Mouse (Mus musculus) A20 (cell line): ENCODE results near the gene Mkrn1.
"Not testable (repeated sequence)": the region's sequence is repeated elsewhere in the genome, so short reads cannot be mapped to it uniquely, and the experiment has no call there.

Experiments
- DNase-seq: peaks from one replicate; pipeline ENCODE4 v3.0.0-alpha.2; 2011; ENCODE audit warnings: low read depth, low spot score

Gene Mkrn1

DNA sequence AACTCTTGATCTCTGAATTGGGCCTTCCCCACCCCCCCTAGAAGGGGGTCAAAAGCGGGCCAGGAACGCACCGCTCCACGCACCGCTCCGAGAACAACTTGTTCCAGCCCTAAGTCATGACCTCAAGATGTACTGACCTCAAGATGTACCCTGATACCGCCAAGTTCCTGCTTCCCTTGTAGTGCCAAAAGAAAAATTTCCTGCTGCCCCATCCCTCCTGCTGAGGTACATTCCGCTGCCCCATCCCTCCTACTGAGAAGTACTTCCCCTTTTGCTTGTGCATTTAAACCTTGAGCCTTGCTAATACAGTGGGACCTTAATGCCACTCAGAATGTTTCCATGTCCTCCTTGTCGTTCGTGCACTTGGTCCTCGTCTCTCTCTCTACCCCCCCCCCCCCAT is 10.5 kb upstream of the Mkrn1 start:
- DNase-seq, result no peak

DNA sequence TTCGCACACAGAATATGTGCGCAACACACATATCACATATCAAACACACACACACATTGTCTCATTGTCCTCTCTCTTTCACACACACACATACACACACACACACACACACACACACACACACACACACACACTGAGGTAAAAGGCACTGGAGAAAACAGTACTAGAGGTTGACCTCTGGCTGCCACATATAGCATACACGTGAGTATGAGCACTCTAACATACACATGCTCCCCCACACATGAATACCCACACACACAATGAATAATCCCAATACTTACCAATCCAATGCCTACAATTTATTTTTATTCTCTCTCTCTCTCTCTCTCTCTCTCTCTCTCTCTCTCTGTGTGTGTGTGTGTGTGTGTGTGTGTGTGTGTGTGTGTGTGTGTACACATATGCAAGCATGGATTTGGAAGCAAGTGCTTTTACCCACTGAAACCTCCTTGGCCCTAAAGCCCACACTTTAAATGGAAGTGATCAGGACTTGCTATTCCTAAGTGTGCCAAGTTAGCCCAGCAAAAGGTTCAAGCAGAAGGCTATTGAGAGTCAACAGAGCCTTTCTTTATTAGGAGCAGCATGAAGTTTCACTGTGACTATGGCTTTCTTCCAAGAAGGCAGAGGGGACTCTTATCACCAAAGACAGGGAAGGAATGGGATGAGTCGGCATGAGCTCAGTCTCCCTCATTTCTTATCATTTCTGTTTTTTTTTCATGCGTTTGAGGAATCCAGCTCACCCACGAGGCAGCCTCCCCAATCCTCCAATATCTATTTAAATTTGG is 8.9 kb upstream of the Mkrn1 start:
- no peak for DNase-seq

- DNase-seq, result no peak
Observed at GRCm38 (mm10) chr6:39427276-39428003, 7.2 kb upstream of the Mkrn1 start.

GRCm38 (mm10) chr6:39426725-39427124 is 6.5 kb upstream of the Mkrn1 start:
- DNase-seq, result no peak

GRCm38 (mm10) chr6:39425181-39425580 is 4.9 kb upstream of the Mkrn1 start:
- DNase-seq, result no peak

DNA sequence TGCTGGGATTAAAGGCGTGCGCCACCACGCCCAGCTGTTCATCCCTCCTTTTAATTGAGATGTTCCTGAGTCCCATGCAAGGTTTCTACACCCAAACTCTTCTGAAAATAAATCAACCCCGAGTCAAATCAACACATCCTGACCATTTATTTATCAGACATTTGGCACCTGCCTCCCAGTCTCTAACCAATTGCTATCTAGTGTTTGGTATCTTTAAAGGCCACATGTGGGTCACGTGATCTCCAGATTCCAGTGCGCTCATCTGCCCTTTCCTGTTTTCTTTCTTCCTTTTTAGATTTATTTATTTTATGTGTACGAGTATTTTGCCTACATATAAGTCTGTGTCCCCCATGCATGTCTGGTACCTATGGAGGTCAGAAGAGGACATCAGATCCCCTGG is 3.4 kb upstream of the Mkrn1 start:
- DNase-seq, result no peak

DNA sequence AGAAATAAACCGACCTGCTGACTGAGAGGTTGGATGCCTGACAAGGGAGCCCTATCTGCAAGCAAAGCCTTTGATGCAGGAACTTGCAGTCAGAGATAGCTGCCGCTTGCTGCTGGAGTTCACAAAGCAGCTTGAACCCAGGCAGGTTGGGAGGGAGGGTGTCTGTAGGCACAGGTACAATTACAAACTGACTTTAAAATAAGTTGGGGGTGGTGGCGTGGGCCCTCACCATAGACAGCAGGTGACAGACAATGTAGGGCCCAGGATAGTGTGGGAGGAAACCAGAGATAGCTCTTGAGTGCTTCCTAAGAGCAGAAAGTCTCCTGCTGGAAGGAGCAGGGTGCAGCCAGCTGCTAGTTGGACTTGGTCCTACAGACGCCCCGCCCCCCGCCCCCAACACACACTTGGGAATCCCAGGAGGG is 2.9 kb upstream of the Mkrn1 start:
- DNase-seq, result no peak

GRCm38 (mm10) chr6:39420867-39421266 is 605 bp upstream of the Mkrn1 start:
- no peak for DNase-seq

DNA sequence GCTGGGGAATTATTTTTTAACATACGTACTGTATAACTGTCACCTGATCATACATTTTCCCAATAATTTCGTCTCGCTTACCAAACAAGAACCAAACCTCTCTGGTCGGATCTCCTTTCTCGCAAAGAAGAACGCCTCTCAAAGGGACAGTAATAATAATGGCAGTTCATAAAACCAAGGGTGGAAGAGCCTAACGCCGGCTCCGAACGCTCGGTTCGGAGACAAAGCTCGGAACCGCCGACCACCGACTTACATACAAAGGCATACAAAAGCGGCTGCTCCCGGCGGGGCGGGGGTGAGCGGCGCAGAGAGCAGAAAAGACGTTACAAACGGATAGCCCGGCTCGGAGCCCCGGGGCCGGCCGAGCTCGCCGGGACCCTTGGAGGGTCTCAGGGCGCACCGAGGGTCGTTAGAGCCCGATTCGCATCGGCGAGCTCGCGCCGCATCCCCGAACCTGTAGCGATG is 844 bp downstream of the Mkrn1 start:
- DNase-seq, result no peak

GRCm38 (mm10) chr6:39416654-39417053 is 3.6 kb downstream of the Mkrn1 start:
- DNase-seq, result not testable (repeated sequence)

- DNase-seq, result peak; percentile 75
Observed at GRCm38 (mm10) chr6:39415762-39416161, 4.5 kb downstream of the Mkrn1 start.

DNA sequence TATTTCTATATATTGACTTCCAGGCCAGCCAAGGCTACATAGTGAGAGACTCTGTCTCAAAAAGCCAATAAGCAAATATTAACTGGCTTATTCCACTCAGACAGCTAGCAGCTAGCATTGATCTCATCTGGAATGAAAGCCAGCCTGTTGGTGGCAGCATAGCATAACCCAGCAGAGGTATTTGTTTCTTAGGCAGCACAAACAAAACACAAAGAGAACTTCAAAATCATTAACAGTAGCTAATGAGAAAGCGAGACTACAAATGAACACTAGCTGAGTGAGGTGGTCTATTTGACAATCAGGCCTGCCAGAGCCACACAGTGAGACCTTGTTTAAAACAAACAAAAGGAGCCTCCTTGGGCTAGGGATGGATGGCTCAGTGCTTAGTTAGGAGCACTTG is 6.2 kb downstream of the Mkrn1 start:
- DNase-seq, result peak; percentile 20

DNA sequence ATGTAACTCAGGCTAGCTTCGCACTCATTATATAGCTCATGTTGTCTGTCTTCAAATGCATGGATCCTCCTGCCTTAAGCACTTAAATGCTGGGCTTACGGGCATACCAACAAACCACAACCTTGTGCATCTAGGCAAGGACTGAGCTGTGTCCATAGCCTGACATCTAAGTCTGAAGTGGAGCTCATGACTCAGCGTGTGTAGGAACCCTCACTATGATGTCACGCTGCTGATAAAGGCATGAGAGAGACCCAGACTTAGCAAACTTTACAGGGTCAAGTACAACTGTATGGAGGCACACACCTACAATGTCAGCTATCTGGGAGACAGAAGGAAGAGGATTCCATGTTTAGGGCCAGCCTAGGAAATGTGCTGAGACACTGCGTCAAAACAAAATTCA is 13.8 kb downstream of the Mkrn1 start:
- DNase-seq, result no peak

GRCm38 (mm10) chr6:39403136-39403535 is 17.1 kb downstream of the Mkrn1 start:
- DNase-seq, result no peak

DNA sequence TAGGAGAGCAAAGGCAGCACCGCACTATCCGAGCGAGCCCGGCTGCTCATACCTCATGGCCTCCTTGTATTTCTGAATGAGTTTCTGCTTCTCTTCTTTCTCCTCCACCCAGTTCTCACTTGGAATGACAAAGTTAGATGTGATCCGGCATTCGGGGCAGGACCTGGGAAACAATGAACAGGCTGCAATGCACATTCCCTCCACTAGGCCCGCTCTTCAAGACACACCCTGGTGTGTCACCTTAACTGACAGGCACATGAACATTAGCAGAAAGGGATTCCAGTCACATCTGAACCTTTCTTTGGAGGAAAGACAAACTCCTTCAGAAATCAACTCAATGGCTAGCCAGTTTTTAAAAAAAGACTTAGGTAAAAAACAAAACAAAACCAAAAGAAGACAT is 19.9 kb downstream of the Mkrn1 start:
- no peak for DNase-seq

DNA sequence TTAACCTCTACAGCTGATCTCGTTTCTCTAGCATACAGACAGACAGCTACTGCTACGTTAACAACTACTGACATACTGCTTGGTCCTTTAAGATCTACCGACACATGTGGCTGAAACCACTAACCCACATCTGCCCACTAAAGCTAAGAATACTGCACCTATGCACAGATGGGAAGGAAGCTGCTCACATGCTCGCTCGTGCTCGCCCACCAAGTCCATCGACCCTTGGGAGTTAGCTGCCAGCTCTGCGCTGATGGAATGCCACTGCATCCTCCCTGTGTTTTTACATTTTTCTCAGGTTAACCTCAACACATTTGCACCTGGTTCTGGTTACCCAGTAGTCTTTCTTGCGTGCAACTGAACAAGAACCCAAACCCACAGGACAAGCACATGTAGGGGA is 21.9 kb downstream of the Mkrn1 start:
- no peak for DNase-seq

DNA sequence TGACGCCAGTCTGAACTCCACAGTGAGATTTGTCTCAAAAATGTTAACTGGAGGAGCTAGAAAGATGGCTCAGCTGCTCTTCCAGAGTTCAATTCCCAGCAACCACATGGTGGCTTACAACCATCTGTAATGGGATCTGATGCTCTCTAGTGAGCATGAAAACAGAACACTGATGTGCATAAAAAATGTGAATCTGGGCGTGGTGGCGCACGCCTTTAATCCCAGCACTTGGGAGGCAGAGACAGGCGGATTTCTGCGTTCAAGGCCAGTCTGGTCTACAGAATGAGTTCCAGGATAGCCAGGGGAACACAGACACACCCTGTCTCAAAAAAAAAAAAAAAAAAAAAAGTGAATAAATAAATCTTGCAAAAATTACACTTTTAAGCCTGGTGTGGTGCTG is 23.2 kb downstream of the Mkrn1 start:
- DNase-seq, result no peak

GRCm38 (mm10) chr6:39395916-39396315 is 24.3 kb downstream of the Mkrn1 start:
- no peak for DNase-seq

DNA sequence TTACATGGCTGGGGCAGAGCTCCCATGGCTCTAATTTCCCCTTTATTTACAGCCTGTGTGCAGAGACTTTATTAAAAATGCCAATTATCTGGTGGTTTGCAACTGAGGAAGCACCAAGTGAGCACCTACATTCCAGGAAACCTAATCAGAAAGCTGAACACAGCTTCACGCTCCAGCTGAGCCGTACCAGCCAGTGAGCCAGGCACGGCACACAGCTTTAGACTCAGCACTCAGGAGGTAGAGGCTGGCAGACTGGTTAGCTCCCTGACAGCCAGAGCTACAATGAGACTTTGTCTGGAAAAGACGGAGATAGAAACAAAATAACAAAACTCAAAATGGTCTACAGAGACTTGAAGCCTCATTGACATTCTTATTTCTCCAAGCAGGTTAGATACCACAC is 24.8 kb downstream of the Mkrn1 start:
- no peak for DNase-seq

DNA sequence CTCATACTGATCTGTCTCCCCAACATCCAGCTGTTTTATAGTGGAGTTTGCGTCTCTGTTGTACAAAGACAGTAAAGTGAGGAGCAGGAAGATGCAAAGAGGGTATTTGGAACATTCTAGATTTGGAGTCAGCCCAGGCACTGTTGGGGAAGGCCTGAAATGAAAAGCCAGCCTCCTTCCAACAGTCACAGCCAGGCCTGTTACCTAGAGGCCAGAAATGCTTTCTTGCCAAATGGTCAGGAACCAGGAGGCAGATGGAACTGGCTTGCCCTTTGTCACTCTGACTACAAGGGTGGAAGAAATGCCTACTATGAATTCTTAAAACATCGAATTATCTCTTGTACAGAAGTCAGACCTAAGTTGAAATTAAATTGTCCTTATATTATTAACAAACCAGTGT is 30.3 kb downstream of the Mkrn1 start:
- no peak for DNase-seq

DNA sequence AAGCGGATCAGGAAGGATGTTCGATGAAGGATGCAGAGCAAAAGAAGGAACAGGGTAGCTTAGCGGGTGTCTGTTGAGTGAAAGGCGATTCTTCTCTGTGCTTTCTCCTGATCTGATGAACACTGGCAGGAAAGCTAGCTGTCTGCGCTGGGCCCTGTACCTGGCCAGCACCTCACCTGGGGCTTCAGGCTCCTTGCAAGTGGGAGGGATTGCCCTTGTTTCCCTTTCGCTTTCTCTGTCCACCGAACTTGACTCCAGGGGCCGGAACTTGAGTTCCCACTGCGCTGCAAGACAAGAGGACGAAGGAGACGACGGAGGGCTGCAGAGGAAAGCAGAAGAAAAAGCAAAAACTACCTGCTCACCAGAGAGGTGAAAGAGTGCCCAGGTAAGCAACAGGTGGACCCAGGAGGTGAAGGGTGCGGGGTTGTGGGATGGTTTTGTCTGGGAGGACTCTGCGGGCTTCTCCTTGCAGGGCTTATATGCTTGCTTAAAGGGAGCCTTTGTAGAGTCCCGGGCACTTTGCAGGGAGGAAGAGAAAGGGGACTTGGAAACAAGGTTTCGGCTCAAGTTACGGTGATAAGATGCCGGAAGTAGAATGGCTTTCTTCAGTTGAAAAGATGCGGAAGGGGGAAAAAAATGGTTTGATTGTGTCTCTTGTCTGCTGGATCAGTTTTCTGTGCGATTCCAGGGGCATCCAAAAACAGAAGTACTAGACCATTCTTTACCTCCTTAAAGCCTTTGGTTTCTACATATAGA is 39.0 kb downstream of the Mkrn1 start, which contains the start of gene Rab19:
Rab19 (plus strand) TSS at position 51 of the 756 bp plus-strand sequence.
- DNase-seq, result peak; percentile 75

GRCm38 (mm10) chr6:39380276-39380675 is 40.0 kb downstream of the Mkrn1 start:
- peak; percentile 52 for DNase-seq
